Mouse (Mus musculus): Measurements from ENCODE around the gene Toe1. TPM values are rescaled to one million over a fixed set of nuclear protein-coding genes. Genes with fewer than 3 reads are reported as not detected.

Gene Toe1
- polyA plus RNA-seq, 1 experiment = 30.9 TPM

- Histone ChIP-seq H3K27me3 (ENCODE audit: control insufficient read depth, insufficient read depth, low read length) (no peaks in the 10 kb centered on the region), H3K4me3 (ENCODE audit: control insufficient read depth, low read depth, low read length) (no peak overlapping the region), H3K27ac (ENCODE audit: control insufficient read depth, insufficient read depth, low read depth, low read length) (no peak overlapping the region), H3K36me3 (ENCODE audit: control insufficient read depth, insufficient read depth, low read length) (no peaks in the 10 kb centered on the region), H3K4me1 (ENCODE audit: control insufficient read depth, insufficient read depth, low read length) (no peaks in the 10 kb centered on the region)
- TF ChIP-seq POLR2A (IDR thresholded peaks at IDR 0.05; ENCODE audit: control insufficient read depth, low read depth, low read length) (no peak), CTCF (IDR thresholded peaks at IDR 0.05; ENCODE audit: control insufficient read depth, insufficient read depth, insufficient replicate concordance, low read depth, low read length) (no peak)
These were observed 15.0 kb downstream of the Toe1 start for GRCm38 (mm10) chr4:116792453-116792852.

GRCm38 (mm10) chr4:116788956-116789355 is 18.5 kb downstream of the Toe1 start:
- TF ChIP-seq POLR2A (IDR thresholded peaks at IDR 0.05; ENCODE audit: control insufficient read depth, low read depth, low read length) = no peak
- no peak for TF ChIP-seq CTCF (IDR thresholded peaks at IDR 0.05; ENCODE audit: control insufficient read depth, insufficient read depth, insufficient replicate concordance, low read depth, low read length)
- H3K27ac ChIP-seq (ENCODE audit: control insufficient read depth, insufficient read depth, low read depth, low read length) = no peak overlapping the region
- H3K4me3 ChIP-seq (ENCODE audit: control insufficient read depth, low read depth, low read length) = no peak overlapping the region
- H3K27me3 ChIP-seq (ENCODE audit: control insufficient read depth, insufficient read depth, low read length) = no peaks in the 10 kb centered on the region
- H3K4me1 ChIP-seq (ENCODE audit: control insufficient read depth, insufficient read depth, low read length) = no peaks in the 10 kb centered on the region
- no peaks in the 10 kb centered on the region for H3K36me3 ChIP-seq (ENCODE audit: control insufficient read depth, insufficient read depth, low read length)

- no peaks in the 10 kb centered on the region for H3K36me3 ChIP-seq (ENCODE audit: control insufficient read depth, insufficient read depth, low read length)
- H3K27me3 ChIP-seq (ENCODE audit: control insufficient read depth, insufficient read depth, low read length) = no peaks in the 10 kb centered on the region
- H3K4me1 ChIP-seq (ENCODE audit: control insufficient read depth, insufficient read depth, low read length) = no peaks in the 10 kb centered on the region
These were observed 19.3 kb downstream of the Toe1 start for GRCm38 (mm10) chr4:116787985-116788760.

GRCm38 (mm10) chr4:116786587-116786986 is 20.9 kb downstream of the Toe1 start:
- H3K4me3 ChIP-seq (ENCODE audit: control insufficient read depth, low read depth, low read length) = no peak overlapping the region
- no peaks in the 10 kb centered on the region for H3K36me3 ChIP-seq (ENCODE audit: control insufficient read depth, insufficient read depth, low read length)
- no peak overlapping the region for H3K27ac ChIP-seq (ENCODE audit: control insufficient read depth, insufficient read depth, low read depth, low read length)
- no peaks in the 10 kb centered on the region for H3K4me1 ChIP-seq (ENCODE audit: control insufficient read depth, insufficient read depth, low read length)
- H3K27me3 ChIP-seq (ENCODE audit: control insufficient read depth, insufficient read depth, low read length) = no peaks in the 10 kb centered on the region
- TF ChIP-seq CTCF (IDR thresholded peaks at IDR 0.05; ENCODE audit: control insufficient read depth, insufficient read depth, insufficient replicate concordance, low read depth, low read length) (no peak), POLR2A (IDR thresholded peaks at IDR 0.05; ENCODE audit: control insufficient read depth, low read depth, low read length) (no peak)

More at GRCm38 (mm10) chr4:116787985-116788760, 19.3 kb downstream of the Toe1 start:
- no peak for TF ChIP-seq CTCF (IDR thresholded peaks at IDR 0.05; ENCODE audit: control insufficient read depth, insufficient read depth, insufficient replicate concordance, low read depth, low read length)
- no peak for TF ChIP-seq POLR2A (IDR thresholded peaks at IDR 0.05; ENCODE audit: control insufficient read depth, low read depth, low read length)
- Histone ChIP-seq H3K4me3 (ENCODE audit: control insufficient read depth, low read depth, low read length) (no peak overlapping the region), H3K27ac (ENCODE audit: control insufficient read depth, insufficient read depth, low read depth, low read length) (no peak overlapping the region; the same call in 1 of the 2 replicates)

GRCm38 (mm10) chr4:116782171-116782570 is 25.3 kb downstream of the Toe1 start:
- Histone ChIP-seq H3K27ac (ENCODE audit: control insufficient read depth, insufficient read depth, low read depth, low read length) (no peak overlapping the region), H3K4me1 (ENCODE audit: control insufficient read depth, insufficient read depth, low read length) (no peaks in the 10 kb centered on the region), H3K4me3 (ENCODE audit: control insufficient read depth, low read depth, low read length) (no peak overlapping the region), H3K27me3 (ENCODE audit: control insufficient read depth, insufficient read depth, low read length) (no peaks in the 10 kb centered on the region), H3K36me3 (ENCODE audit: control insufficient read depth, insufficient read depth, low read length) (no peaks in the 10 kb centered on the region)
- TF ChIP-seq CTCF (IDR thresholded peaks at IDR 0.05; ENCODE audit: control insufficient read depth, insufficient read depth, insufficient replicate concordance, low read depth, low read length) (no peak), POLR2A (IDR thresholded peaks at IDR 0.05; ENCODE audit: control insufficient read depth, low read depth, low read length) (no peak)

GRCm38 (mm10) chr4:116781366-116781765 is 26.1 kb downstream of the Toe1 start:
- Histone ChIP-seq H3K27me3 (ENCODE audit: control insufficient read depth, insufficient read depth, low read length) (no peaks in the 10 kb centered on the region), H3K36me3 (ENCODE audit: control insufficient read depth, insufficient read depth, low read length) (no peaks in the 10 kb centered on the region), H3K27ac (ENCODE audit: control insufficient read depth, insufficient read depth, low read depth, low read length) (no peak overlapping the region), H3K4me3 (ENCODE audit: control insufficient read depth, low read depth, low read length) (no peak overlapping the region), H3K4me1 (ENCODE audit: control insufficient read depth, insufficient read depth, low read length) (no peaks in the 10 kb centered on the region)
- TF ChIP-seq CTCF (IDR thresholded peaks at IDR 0.05; ENCODE audit: control insufficient read depth, insufficient read depth, insufficient replicate concordance, low read depth, low read length) = no peak
- TF ChIP-seq POLR2A (IDR thresholded peaks at IDR 0.05; ENCODE audit: control insufficient read depth, low read depth, low read length) = no peak

GRCm38 (mm10) chr4:116780541-116780940 is 26.9 kb downstream of the Toe1 start:
- Histone ChIP-seq H3K27ac (ENCODE audit: control insufficient read depth, insufficient read depth, low read depth, low read length) (no peak overlapping the region), H3K27me3 (ENCODE audit: control insufficient read depth, insufficient read depth, low read length) (no peaks in the 10 kb centered on the region), H3K4me3 (ENCODE audit: control insufficient read depth, low read depth, low read length) (no peak overlapping the region), H3K4me1 (ENCODE audit: control insufficient read depth, insufficient read depth, low read length) (no peaks in the 10 kb centered on the region), H3K36me3 (ENCODE audit: control insufficient read depth, insufficient read depth, low read length) (no peaks in the 10 kb centered on the region)
- TF ChIP-seq CTCF (IDR thresholded peaks at IDR 0.05; ENCODE audit: control insufficient read depth, insufficient read depth, insufficient replicate concordance, low read depth, low read length) (no peak), POLR2A (IDR thresholded peaks at IDR 0.05; ENCODE audit: control insufficient read depth, low read depth, low read length) (no peak)

Measured in testis, adult 2 months (tissue).